Mouse (Mus musculus) A20 (cell line): ENCODE results near the gene Tulp2.
A peak's percentile ranks its signal among the peaks of the same experiment; 100 is the strongest.

Experiments used
- DNase-seq: peaks from one replicate; pipeline ENCODE4 v3.0.0-alpha.2; 2011; ENCODE audit warnings: low read depth, low spot score

Tulp2 gene

DNA sequence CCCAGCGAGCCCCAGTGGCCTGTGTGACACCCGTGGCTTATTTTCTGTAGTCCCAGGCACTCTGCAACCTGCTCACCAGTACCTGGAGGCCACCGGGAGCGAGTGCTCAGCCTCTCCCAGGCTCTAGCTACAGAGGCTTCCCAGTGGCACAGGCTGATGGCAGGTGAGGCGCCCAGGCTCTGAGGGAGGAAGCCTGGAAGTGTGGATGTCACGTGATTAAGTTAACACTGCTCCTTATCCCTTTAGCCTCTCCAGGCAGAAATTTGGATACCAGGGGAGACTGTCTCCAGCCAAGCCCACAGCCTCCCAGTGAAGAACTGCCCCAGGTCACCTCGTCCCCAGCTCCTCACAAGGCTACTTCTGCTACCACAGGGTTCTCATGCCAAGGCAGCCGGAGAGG lies 71.8 kb downstream of the Tulp2 start:
- no peak for DNase-seq

DNA sequence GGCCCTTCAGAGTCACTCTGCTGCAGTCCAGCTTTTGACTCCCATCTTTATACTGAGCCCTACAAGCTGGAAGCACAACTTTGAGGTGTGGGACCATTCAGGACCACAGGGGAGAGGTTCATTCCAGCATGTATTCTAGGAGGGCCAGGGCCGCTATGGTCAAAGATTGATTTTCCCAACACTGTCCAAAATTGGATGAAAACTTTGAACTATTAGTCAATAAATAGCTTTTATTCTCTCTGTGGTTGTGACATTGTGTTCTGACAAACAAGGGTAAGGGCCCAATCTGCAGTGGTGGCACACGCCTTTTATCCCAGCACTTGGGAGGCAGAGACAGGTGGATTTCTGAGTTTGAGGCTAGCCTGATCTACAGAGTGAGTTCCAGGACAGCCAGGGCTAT lies 72.3 kb downstream of the Tulp2 start:
- no peak for DNase-seq

- no peak for DNase-seq
These were observed 73.1 kb downstream of the Tulp2 start, which contains the start of gene Hsd17b14 for GRCm38 (mm10) chr7:45554744-45555143. TSS of gene Hsd17b14 (plus strand) at chr7:45554893.

- peak; percentile 84 for DNase-seq
These were observed 74.1 kb downstream of the Tulp2 start for GRCm38 (mm10) chr7:45555787-45556186.

DNA sequence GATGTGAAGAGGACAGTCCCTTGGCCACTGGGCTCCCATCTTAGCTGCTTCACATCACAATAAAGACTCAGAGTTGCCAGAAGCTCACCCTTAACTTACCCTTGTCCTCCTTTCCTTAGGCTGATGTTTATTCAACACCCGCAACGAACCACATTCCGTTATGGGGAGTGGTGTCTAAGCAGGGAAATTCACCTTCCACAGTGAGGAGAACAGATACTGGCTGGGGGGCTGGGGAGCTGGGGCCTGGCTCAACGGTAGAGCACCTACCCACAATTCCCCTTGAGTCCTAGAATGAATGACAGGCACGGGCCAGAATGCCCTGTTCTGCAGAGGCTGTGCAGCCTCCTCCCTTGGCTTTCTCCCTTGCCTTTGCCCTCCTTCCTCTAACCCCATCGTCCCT lies 77.2 kb downstream of the Tulp2 start:
- DNase-seq = no peak

DNA sequence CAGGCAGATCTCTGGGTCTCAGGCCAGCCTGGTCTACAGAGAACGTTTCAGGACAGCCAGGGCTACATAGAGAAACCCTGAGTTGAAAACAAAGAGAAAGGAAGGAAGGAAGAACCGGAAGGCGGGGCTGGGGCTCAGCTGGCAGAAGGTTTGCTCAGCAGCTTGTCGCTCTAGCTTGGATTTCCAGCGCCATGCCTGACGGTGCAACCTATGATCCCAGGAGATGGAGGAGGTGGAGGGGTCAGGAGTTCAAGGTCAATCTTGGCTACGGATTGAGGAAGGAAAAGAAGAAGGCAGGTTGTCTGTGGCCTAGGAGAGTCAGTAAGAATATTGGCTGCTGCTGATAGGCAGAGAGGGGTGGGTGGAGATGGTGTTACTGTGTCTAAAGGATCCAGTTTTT lies 78.6 kb downstream of the Tulp2 start:
- DNase-seq = peak; percentile 61

- peak; percentile 87 for DNase-seq
These were observed 79.4 kb downstream of the Tulp2 start for GRCm38 (mm10) chr7:45560843-45561623.

DNA sequence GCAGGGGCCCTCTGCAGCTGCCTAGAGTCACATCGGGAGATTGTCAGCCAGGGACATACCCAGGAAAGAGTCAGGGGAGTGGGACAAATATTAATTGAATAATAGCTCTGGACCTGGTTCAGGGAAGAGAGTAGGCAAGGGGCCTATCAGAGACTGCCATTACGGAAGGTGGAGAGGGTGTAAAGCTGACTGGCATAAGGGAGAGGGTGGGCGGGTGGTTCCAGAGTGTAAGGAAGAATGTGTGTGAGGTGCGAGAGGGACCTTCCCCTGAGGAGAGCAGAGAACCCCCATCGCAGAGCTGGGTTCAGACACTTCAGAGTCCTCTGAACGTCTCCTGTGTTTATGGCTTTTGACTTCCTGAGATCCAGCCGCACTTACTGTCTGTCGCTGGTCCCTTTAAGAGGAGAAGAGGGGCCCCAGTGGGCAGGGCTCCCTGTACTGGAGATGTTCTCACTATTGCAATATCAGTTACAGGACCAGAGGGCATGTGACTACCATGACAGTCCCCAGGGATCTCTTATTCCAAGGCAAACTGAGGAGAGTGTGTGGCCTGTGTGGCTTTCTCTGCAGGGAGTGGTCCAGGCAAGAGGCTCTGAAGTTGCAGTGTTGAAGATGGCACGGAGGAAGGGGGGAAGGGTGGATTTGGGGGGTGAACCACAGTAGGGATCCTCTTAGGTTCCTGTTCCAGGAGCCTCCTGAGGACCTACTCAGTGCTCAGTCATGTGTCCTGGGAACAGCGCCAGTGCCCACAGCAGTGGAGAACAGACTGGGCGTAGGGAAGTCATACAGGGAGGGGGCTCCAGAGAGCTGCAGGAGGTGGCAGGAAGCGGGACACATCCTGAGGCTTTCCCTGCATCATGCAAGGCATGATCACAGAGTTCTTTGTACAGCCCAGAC lies 80.2 kb downstream of the Tulp2 start:
- no peak for DNase-seq

GRCm38 (mm10) chr7:45564811-45565210 lies 83.1 kb downstream of the Tulp2 start:
- DNase-seq = no peak

DNA sequence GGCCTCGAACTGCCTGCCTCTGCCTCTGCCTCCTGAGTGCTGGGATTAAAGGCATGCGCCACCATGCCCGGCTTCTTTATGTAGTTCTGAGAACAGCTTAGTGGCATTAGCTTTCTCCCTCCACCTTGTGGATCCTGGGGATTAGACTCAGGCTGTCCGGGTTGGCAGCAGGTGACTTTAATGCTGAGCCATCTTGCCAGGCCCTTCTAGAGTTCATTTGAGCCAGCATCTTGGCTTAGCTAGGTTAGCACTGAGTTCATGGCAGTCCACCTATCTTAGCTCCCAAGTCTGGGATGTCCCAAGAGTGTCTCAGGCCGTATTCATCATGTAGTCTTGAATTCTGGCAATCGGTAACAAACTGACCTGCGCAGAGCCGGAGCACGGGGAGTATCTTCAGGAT lies 83.8 kb downstream of the Tulp2 start:
- DNase-seq = no peak

GRCm38 (mm10) chr7:45567112-45567779 lies 85.6 kb downstream of the Tulp2 start:
- no peak for DNase-seq

GRCm38 (mm10) chr7:45567780-45568516 lies 86.3 kb downstream of the Tulp2 start:
- DNase-seq = peak; percentile 96

GRCm38 (mm10) chr7:45568601-45569473 lies 87.2 kb downstream of the Tulp2 start:
- DNase-seq = no peak

DNA sequence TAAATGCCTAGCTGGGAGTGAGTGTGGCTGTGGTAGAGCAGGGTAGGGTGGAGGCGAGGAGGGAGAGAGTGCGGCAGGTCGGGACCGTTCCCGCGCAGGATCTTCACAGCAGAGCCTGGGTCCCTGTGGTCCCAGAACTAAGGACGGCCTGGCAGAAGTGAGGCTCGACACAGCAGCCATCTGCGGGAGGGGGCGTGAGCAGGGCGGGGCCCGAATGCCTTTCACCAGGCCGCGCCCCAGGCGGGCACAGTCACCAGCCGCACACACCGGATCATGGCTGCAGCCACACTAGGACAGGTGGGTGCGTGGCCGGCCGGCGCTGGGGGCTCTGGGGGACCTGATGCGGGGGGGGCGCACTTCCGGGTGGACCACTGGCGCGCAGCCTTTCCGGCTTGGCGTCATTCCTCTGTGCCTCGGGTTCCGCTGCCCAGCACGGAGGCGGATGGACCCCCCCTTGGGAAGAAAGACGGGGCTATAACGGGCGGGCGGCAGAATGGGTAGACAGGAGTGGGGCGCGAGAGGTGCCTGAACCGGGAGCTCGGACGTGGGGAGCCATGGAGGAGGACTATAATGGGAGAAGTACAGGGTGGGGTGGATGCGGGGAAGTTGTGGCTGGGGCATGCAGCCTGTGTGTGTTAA lies 88.5 kb downstream of the Tulp2 start, which contains the start of gene Bcat2:
Bcat2 (plus strand) TSS at position 51 of the 639 bp plus-strand sequence.
- DNase-seq = peak; percentile 90

GRCm38 (mm10) chr7:45571966-45572365 lies 90.3 kb downstream of the Tulp2 start:
- DNase-seq = no peak
